Mouse (Mus musculus): ENCODE results near the gene Med13l.

DNA sequence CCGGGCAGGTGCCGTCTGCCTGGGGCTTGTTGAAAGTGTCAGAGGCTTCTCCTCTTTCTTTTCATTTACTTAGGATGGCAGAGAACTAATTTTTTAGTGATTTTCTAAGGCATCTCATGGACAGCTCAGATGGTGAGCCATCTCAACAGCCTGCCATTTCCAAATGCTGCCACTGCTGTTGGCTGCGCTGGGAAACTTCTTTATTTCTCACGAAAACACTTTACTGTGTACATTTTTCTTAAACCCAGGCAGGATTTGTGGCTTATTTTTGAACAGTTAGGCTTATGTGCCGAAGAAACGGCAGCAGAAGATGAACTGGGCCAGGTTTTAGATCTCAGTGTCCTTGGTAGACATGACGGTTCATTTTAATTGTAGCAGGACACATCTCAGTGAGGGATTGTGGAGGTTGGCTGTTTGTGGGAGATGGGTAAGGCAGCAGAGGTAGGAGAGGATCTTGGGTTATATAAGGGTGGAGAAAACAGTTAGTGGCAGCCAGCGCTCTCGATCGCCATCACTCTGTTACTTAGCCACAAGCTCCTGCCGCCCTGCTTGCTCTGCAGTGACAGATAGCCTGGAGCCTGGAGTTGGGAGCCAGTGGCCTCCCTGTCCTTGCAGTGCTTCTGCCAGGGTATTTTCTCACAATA, 45.1 kb downstream of the Med13l start:
- no peak for TF ChIP-seq GATA1 (IDR thresholded peaks at IDR 0.05; ENCODE audit: low read length)
- no peak for TF ChIP-seq TAL1 (IDR thresholded peaks at IDR 0.05; ENCODE audit: low read length)

All from erythroblast, embryonic 14.5 days (primary cell).